Mouse (Mus musculus) brain, embryonic 14.5 days (tissue): ENCODE data around the gene Ugt1a6a.
"Not testable (repeated sequence)": the region's sequence is repeated elsewhere in the genome, so short reads cannot be mapped to it uniquely, and the experiment has no call there.

Experiments used
- CTCF ChIP-seq: fragments of 200-500 bp; IDR thresholded peaks from 2 replicates; pipeline ENCODE4 v1.5.1; 2012; ENCODE audit warnings: inconsistent platforms, mild to moderate bottlenecking, moderate library complexity, borderline replicate concordance; ENCODE audit not compliant: insufficient read depth, insufficient read length; ENCODE audit errors: extremely low read depth
- POLR2A ChIP-seq: fragments of 200-500 bp; IDR thresholded peaks from 2 replicates; pipeline ENCODE4 v1.6.1; 2012; ENCODE audit warnings: mild to moderate bottlenecking, inconsistent platforms, borderline replicate concordance; ENCODE audit not compliant: poor library complexity, insufficient read depth, insufficient read length, severe bottlenecking; ENCODE audit errors: extremely low read depth

- TF ChIP-seq CTCF, POLR2A: not testable (repeated sequence)
Observed at GRCm38 (mm10) chr1:88225301-88225700, 90.7 kb downstream of the Ugt1a6a start.
